Mouse (Mus musculus) midbrain, postnatal 0 days (tissue): Measurements from ENCODE around the gene Chst11. TPM values are rescaled to one million over a fixed set of nuclear protein-coding genes. Genes with fewer than 3 reads are reported as not detected.

Experiments
- ATAC-seq: fragments of 200-750 bp; cut with Nextera tagmentation; 2 replicates; pipeline ENCODE4 v1.8.0; 2017; ENCODE audit warnings: moderate number of reproducible peaks, mild to moderate bottlenecking, moderate TSS enrichment, moderate library complexity; ENCODE audit not compliant: low FRiP score
- DNase-seq: peaks from one replicate; pipeline ENCODE4 v3.0.0-alpha.2; 2015; ENCODE audit warnings: low spot score
- H3K27ac ChIP-seq: fragments of 300-500 bp; sonication (generic); 2 replicates; pipeline ENCODE4 v1.5.1; 2014; ENCODE audit warnings: low read depth, mild to moderate bottlenecking, low read length, mixed read lengths
- H3K27me3 ChIP-seq: fragments of 300-500 bp; sonication (generic); 2 replicates; pipeline ENCODE4 v1.6.1; 2014; ENCODE audit warnings: low read length, control low read depth, mixed read lengths; ENCODE audit not compliant: insufficient read depth
- H3K36me3 ChIP-seq: fragments of 300-500 bp; sonication (generic); 2 replicates; pipeline ENCODE4 v1.6.1; 2014; ENCODE audit warnings: low read length, control low read depth, mixed read lengths; ENCODE audit not compliant: insufficient read depth
- H3K4me1 ChIP-seq: fragments of 300-500 bp; sonication (generic); 2 replicates; pipeline ENCODE4 v1.6.1; 2014; ENCODE audit warnings: mild to moderate bottlenecking, control low read depth, antibody characterized with exemption, low read length, mixed read lengths; ENCODE audit not compliant: insufficient read depth
- H3K4me2 ChIP-seq: fragments of 300-500 bp; sonication (generic); 2 replicates; pipeline ENCODE4 v1.6.1; 2014; ENCODE audit warnings: low read depth, mild to moderate bottlenecking, low read length, mixed read lengths; ENCODE audit not compliant: poor library complexity, severe bottlenecking
- H3K4me3 ChIP-seq: fragments of 300-500 bp; sonication (generic); 2 replicates; pipeline ENCODE4 v1.5.1; 2014; ENCODE audit warnings: low read depth, mild to moderate bottlenecking, low read length, moderate library complexity
- H3K9ac ChIP-seq: fragments of 300-500 bp; sonication (generic); replicated peaks from 2 replicates; pipeline ENCODE4 v1.6.1; 2014; ENCODE audit warnings: mild to moderate bottlenecking, low read length, moderate library complexity, mixed read lengths; ENCODE audit not compliant: poor library complexity, severe bottlenecking
- H3K9me3 ChIP-seq: fragments of 300-500 bp; sonication (generic); 2 replicates; pipeline ENCODE4 v1.6.1; 2016; ENCODE audit warnings: low read length, control low read depth
- CTCF ChIP-seq: IDR thresholded peaks from 2 replicates; pipeline ENCODE4 v1.5.1; 2016; ENCODE audit warnings: antibody characterized with exemption, mild to moderate bottlenecking
- WGBS: fragments of 180-500 bp; shearing (Covaris S2); extraction: QIAGEN DNeasy Blood & Tissue Kit; methylation state at CpG from one replicate; pipeline ENCODE4 v1.1.7; 2014; 5-methylcytosine and 5-hydroxymethylcytosine counted together
- polyA plus RNA-seq: library from polyadenylated mRNA; unstranded; fragments of >200 nt; fragmentation: Nextera tagmentation; extraction: Ambion mirVana; gene quantifications from 2 replicates; pipeline ENCODE4 v1.2.1, GENCODE M21; 2015
- total RNA-seq: library from RNA; depleted of rRNA; stranded (reverse); fragments of >200 nt; gene quantifications from 2 replicates; pipeline ENCODE4 v1.2.3, GENCODE M21; 2014

Gene Chst11
- total and polyA plus RNA-seq, 2 experiments from 2014 or later, result 2.8 to 20.5 TPM

- Histone ChIP-seq H3K9me3 (no peaks in the 10 kb centered on the region), H3K36me3 (no peaks in the 10 kb centered on the region), H3K27me3 (no peaks in the 10 kb centered on the region), H3K4me3 (no peak overlapping the region), H3K9ac (no peak overlapping the region), H3K27ac (no peak overlapping the region), H3K4me1 (no peaks in the 10 kb centered on the region), H3K4me2 (no peak overlapping the region)
- no peak for DNase-seq
- no peak for ATAC-seq
- WGBS, result 86% methylated on average over 9 of the region's 9 CpGs
- TF ChIP-seq CTCF, result no peak
These were observed 19.1 kb downstream of the Chst11 start for GRCm38 (mm10) chr10:83004389-83004788.

GRCm38 (mm10) chr10:83005003-83005402, 19.7 kb downstream of the Chst11 start:
- DNase-seq, result no peak
- ATAC-seq, result no peak
- no peaks in the 10 kb centered on the region for H3K27me3 ChIP-seq
- H3K27ac ChIP-seq, result no peak overlapping the region
- no peak for TF ChIP-seq CTCF
- H3K4me2 ChIP-seq, result no peak overlapping the region
- H3K4me1 ChIP-seq, result no peaks in the 10 kb centered on the region
- H3K9me3 ChIP-seq, result no peaks in the 10 kb centered on the region
- WGBS, result 94% methylated on average over 4 of the region's 4 CpGs
- H3K36me3 ChIP-seq, result no peaks in the 10 kb centered on the region
- H3K4me3 ChIP-seq, result no peak overlapping the region
- H3K9ac ChIP-seq, result no peak overlapping the region

- 89% methylated on average over 8 of the region's 8 CpGs for WGBS
- DNase-seq (no peak), ATAC-seq (no peak)
- no peaks in the 10 kb centered on the region for H3K9me3 ChIP-seq
- H3K36me3 ChIP-seq, result no peaks in the 10 kb centered on the region
- H3K9ac ChIP-seq, result no peak overlapping the region
- H3K4me1 ChIP-seq, result no peaks in the 10 kb centered on the region
- no peak overlapping the region for H3K4me2 ChIP-seq
- no peak overlapping the region for H3K4me3 ChIP-seq
- TF ChIP-seq CTCF, result no peak
- no peaks in the 10 kb centered on the region for H3K27me3 ChIP-seq
- H3K27ac ChIP-seq, result no peak overlapping the region
These were observed 21.0 kb downstream of the Chst11 start for GRCm38 (mm10) chr10:83006258-83006657.

- H3K27ac ChIP-seq, result no peak overlapping the region
- H3K27me3 ChIP-seq, result no peaks in the 10 kb centered on the region
- H3K9ac ChIP-seq, result no peak overlapping the region
- DNase-seq, result no peak
- H3K4me2 ChIP-seq, result no peak overlapping the region
- H3K4me3 ChIP-seq, result no peak overlapping the region
- no peaks in the 10 kb centered on the region for H3K36me3 ChIP-seq
- peaks cover 3% of the 10 kb centered on the region; the same call in 1 of the 2 replicates for H3K4me1 ChIP-seq
- 91% methylated on average over 4 of the region's 4 CpGs for WGBS
- ATAC-seq, result no peak
- no peaks in the 10 kb centered on the region for H3K9me3 ChIP-seq
- TF ChIP-seq CTCF, result no peak
These were observed 28.7 kb downstream of the Chst11 start for GRCm38 (mm10) chr10:83013984-83014383.

GRCm38 (mm10) chr10:83015919-83016318, 30.6 kb downstream of the Chst11 start:
- DNase-seq, result no peak
- WGBS, result 93% methylated on average over 3 of the region's 3 CpGs
- Histone ChIP-seq H3K9ac (no peak overlapping the region), H3K4me3 (no peak overlapping the region), H3K9me3 (no peaks in the 10 kb centered on the region), H3K4me1 (peaks cover 5% of the 10 kb centered on the region; the same call in 1 of the 2 replicates), H3K27me3 (no peaks in the 10 kb centered on the region), H3K4me2 (no peak overlapping the region), H3K36me3 (no peaks in the 10 kb centered on the region), H3K27ac (no peak overlapping the region)
- TF ChIP-seq CTCF, result no peak
- ATAC-seq, result no peak

- no peak overlapping the region for H3K9ac ChIP-seq
- H3K9me3 ChIP-seq, result no peaks in the 10 kb centered on the region
- H3K27me3 ChIP-seq, result no peaks in the 10 kb centered on the region
- no peak overlapping the region for H3K4me3 ChIP-seq
- H3K4me1 ChIP-seq, result peaks cover 5% of the 10 kb centered on the region; the same call in 1 of the 2 replicates
- WGBS, result 85% methylated on average over 13 of the region's 13 CpGs
- H3K27ac ChIP-seq, result no peak overlapping the region
- DNase-seq, result no peak
- H3K4me2 ChIP-seq, result no peak overlapping the region
- no peak for ATAC-seq
- TF ChIP-seq CTCF, result no peak
- no peaks in the 10 kb centered on the region for H3K36me3 ChIP-seq
These were observed 31.5 kb downstream of the Chst11 start for GRCm38 (mm10) chr10:83016779-83017178.
